Mouse (Mus musculus) intestine, postnatal 0 days (tissue): ENCODE data around the gene Pawr. TPM values are rescaled to one million over a fixed set of nuclear protein-coding genes. Genes with fewer than 3 reads are reported as not detected.

ENCODE experiments used
- ATAC-seq: fragments of 200-750 bp; cut with Nextera tagmentation; 2 replicates; pipeline ENCODE4 v1.8.0; 2017; ENCODE audit warnings: mild to moderate bottlenecking, moderate TSS enrichment, moderate library complexity
- H3K27ac ChIP-seq: fragments of 300-500 bp; sonication (generic); 2 replicates; pipeline ENCODE4 v1.5.1; 2014; ENCODE audit warnings: mild to moderate bottlenecking, low read depth, low read length, moderate library complexity
- H3K27me3 ChIP-seq: fragments of 300-500 bp; sonication (generic); replicated peaks from 2 replicates; pipeline ENCODE4 v1.6.1; 2014; ENCODE audit warnings: low read length, mixed read lengths; ENCODE audit not compliant: control insufficient read depth, insufficient read depth
- H3K36me3 ChIP-seq: fragments of 300-500 bp; sonication (generic); 2 replicates; pipeline ENCODE4 v1.6.1; 2014; ENCODE audit warnings: mild to moderate bottlenecking, moderate library complexity; ENCODE audit not compliant: control insufficient read depth, insufficient read depth
- H3K4me1 ChIP-seq: fragments of 300-500 bp; sonication (generic); replicated peaks from 2 replicates; pipeline ENCODE4 v1.6.1; 2014; ENCODE audit warnings: antibody characterized with exemption, low read length, mixed read lengths; ENCODE audit not compliant: control insufficient read depth, insufficient read depth
- H3K4me2 ChIP-seq: fragments of 300-500 bp; sonication (generic); replicated peaks from 2 replicates; pipeline ENCODE4 v1.6.1; 2014; ENCODE audit warnings: low read depth, mild to moderate bottlenecking, moderate library complexity
- H3K4me3 ChIP-seq: fragments of 300-500 bp; sonication (generic); 2 replicates; pipeline ENCODE4 v1.5.1; 2014; ENCODE audit warnings: low read depth, low read length
- H3K9ac ChIP-seq: fragments of 300-500 bp; sonication (generic); 2 replicates; pipeline ENCODE4 v1.6.1; 2014; ENCODE audit warnings: mild to moderate bottlenecking, low read depth, low read length
- H3K9me3 ChIP-seq: fragments of 300-500 bp; sonication (generic); 2 replicates; pipeline ENCODE4 v1.6.1; 2016; ENCODE audit warnings: mixed run types; ENCODE audit not compliant: control insufficient read depth
- CTCF ChIP-seq: sonication (generic); IDR thresholded peaks from 2 replicates; pipeline ENCODE4 v1.5.1; 2016; ENCODE audit warnings: low read depth, mild to moderate bottlenecking, control low read depth, antibody characterized with exemption, moderate library complexity
- WGBS: fragments of 180-500 bp; shearing (Covaris S2); extraction: QIAGEN DNeasy Blood & Tissue Kit; methylation state at CpG from one replicate; pipeline ENCODE4 v1.1.7; 2014; 5-methylcytosine and 5-hydroxymethylcytosine counted together
- polyA plus RNA-seq: library from polyadenylated mRNA; unstranded; fragments of >200 nt; fragmentation: Nextera tagmentation; extraction: Ambion mirVana; gene quantifications from 2 replicates; pipeline ENCODE4 v1.2.1, GENCODE M21; 2015

Pawr gene
- polyA plus RNA-seq, 1 experiment from 2014 or later, result 12.3 TPM

DNA sequence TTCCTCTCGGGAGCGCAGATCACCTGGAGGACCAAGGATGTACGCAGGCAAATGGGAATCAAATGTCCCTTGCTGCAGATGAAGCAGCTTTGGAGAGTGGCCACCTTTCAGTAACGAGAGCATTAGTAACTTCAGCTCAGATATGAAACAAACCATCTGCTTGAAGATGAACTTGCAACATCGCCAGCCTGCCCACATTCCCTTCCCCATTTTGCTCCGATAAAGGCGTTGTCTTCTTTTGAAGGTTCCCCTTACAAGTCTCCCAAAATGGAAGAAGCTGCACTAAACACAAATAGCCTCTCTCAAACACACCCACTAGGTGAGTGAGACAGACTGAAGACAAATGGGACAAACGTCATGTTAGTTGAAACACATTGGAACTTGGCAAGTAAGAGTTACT lies 119.6 kb downstream of the Pawr start:
- Histone ChIP-seq H3K4me2 (no peak overlapping the region), H3K36me3 (no peaks in the 10 kb centered on the region), H3K9ac (no peak overlapping the region), H3K27me3 (no peaks in the 10 kb centered on the region), H3K27ac (no peak overlapping the region), H3K4me3 (no peak overlapping the region), H3K9me3 (no peaks in the 10 kb centered on the region), H3K4me1 (no peaks in the 10 kb centered on the region)
- TF ChIP-seq CTCF, result no peak
- ATAC-seq, result no peak
- 91% methylated on average over 8 of the region's 8 CpGs for WGBS

- Histone ChIP-seq H3K4me1 (no peaks in the 10 kb centered on the region), H3K27me3 (no peaks in the 10 kb centered on the region), H3K9ac (no peak overlapping the region), H3K4me3 (no peak overlapping the region), H3K4me2 (no peak overlapping the region), H3K36me3 (no peaks in the 10 kb centered on the region), H3K9me3 (no peaks in the 10 kb centered on the region), H3K27ac (no peak overlapping the region)
- ATAC-seq, result no peak
- 96% methylated on average over 9 of the region's 9 CpGs for WGBS
- no peak for TF ChIP-seq CTCF
These were observed 120.5 kb downstream of the Pawr start for GRCm38 (mm10) chr10:108452421-108452820.

GRCm38 (mm10) chr10:108453561-108453960 lies 121.6 kb downstream of the Pawr start:
- ATAC-seq, result no peak; the same call in 1 of the 2 replicates
- no peak for TF ChIP-seq CTCF
- Histone ChIP-seq H3K4me3 (no peak overlapping the region), H3K4me1 (no peaks in the 10 kb centered on the region), H3K4me2 (no peak overlapping the region), H3K27me3 (no peaks in the 10 kb centered on the region), H3K9ac (no peak overlapping the region), H3K36me3 (no peaks in the 10 kb centered on the region), H3K9me3 (no peaks in the 10 kb centered on the region), H3K27ac (no peak overlapping the region)
- 18% methylated on average over 2 of the region's 2 CpGs for WGBS

DNA sequence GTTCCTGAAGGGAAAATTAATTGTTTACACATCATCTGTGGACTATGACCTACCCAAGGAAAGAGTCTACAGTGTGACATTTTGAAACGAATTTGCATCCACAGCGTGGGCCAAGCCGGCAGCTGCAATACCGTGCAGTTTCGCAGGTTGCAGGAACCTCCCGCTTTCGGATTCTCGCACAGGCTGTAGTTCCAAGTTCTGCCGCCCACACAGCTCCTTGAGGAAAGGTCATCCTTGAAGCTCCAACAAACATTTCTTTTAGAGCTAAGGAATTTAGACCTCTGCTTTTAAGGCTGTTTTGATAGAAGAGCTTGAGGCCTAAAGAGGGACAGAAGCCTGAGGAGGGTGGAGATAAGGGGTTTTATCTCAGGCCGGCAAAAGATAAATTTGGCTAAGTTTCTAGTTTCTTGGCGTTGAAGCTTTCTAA lies 122.8 kb downstream of the Pawr start:
- Histone ChIP-seq H3K4me1 (no peaks in the 10 kb centered on the region), H3K9me3 (no peaks in the 10 kb centered on the region), H3K36me3 (no peaks in the 10 kb centered on the region), H3K4me2 (no peak overlapping the region), H3K4me3 (no peak overlapping the region), H3K9ac (no peak overlapping the region), H3K27ac (no peak overlapping the region), H3K27me3 (no peaks in the 10 kb centered on the region)
- no peak for TF ChIP-seq CTCF
- no peak for ATAC-seq
- 56% methylated on average over 11 of the region's 11 CpGs for WGBS

GRCm38 (mm10) chr10:108455204-108455603 lies 123.3 kb downstream of the Pawr start:
- Histone ChIP-seq H3K27ac (no peak overlapping the region), H3K9ac (no peak overlapping the region), H3K4me1 (no peaks in the 10 kb centered on the region), H3K36me3 (no peaks in the 10 kb centered on the region), H3K27me3 (no peaks in the 10 kb centered on the region), H3K4me3 (no peak overlapping the region), H3K4me2 (no peak overlapping the region), H3K9me3 (no peaks in the 10 kb centered on the region)
- ATAC-seq, result no peak
- TF ChIP-seq CTCF, result no peak
- WGBS, result 82% methylated on average over 10 of the region's 10 CpGs

GRCm38 (mm10) chr10:108455883-108456282 lies 124.0 kb downstream of the Pawr start:
- Histone ChIP-seq H3K4me2 (no peak overlapping the region), H3K4me1 (no peaks in the 10 kb centered on the region), H3K4me3 (no peak overlapping the region), H3K36me3 (no peaks in the 10 kb centered on the region), H3K9ac (no peak overlapping the region), H3K27ac (no peak overlapping the region), H3K9me3 (no peaks in the 10 kb centered on the region), H3K27me3 (no peaks in the 10 kb centered on the region)
- ATAC-seq, result no peak
- peak; percentile 26; the same call in 1 of the 2 replicates for TF ChIP-seq CTCF
- 79% methylated on average over 2 of the region's 2 CpGs for WGBS

DNA sequence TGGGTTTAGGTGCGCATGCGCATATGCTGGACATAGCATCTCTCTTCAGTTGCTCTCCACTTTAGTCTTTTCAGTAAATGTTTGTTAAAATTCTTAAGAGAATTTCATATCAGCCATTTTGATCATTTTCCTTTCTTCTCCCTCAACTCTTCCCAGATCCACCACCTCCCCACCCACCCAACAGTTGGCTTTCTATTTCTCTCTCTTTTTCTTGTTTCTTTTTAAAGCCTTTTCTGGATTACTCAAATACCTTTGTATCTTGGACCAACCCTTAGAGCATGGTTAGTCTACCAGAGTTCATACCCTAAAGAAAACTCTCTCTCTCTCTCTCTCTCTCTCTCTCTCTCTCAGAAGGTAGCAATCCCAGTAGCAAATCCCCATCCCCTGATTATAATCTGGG lies 125.1 kb downstream of the Pawr start:
- no peak for ATAC-seq
- no peaks in the 10 kb centered on the region for H3K4me1 ChIP-seq
- WGBS, result 93% methylated on average over 2 of the region's 2 CpGs
- H3K4me3 ChIP-seq, result no peak overlapping the region
- no peak overlapping the region for H3K27ac ChIP-seq
- H3K36me3 ChIP-seq, result no peaks in the 10 kb centered on the region
- no peaks in the 10 kb centered on the region for H3K9me3 ChIP-seq
- H3K27me3 ChIP-seq, result no peaks in the 10 kb centered on the region
- no peak overlapping the region for H3K4me2 ChIP-seq
- TF ChIP-seq CTCF, result no peak
- no peak overlapping the region for H3K9ac ChIP-seq
